Mouse (Mus musculus): ENCODE measurements around the gene Gm10322. TPM values are rescaled to one million over a fixed set of nuclear protein-coding genes. Genes with fewer than 3 reads are reported as not detected.

Gene Gm10322
- total RNA-seq, 2 experiments from 2014 or later, result not detected

DNA sequence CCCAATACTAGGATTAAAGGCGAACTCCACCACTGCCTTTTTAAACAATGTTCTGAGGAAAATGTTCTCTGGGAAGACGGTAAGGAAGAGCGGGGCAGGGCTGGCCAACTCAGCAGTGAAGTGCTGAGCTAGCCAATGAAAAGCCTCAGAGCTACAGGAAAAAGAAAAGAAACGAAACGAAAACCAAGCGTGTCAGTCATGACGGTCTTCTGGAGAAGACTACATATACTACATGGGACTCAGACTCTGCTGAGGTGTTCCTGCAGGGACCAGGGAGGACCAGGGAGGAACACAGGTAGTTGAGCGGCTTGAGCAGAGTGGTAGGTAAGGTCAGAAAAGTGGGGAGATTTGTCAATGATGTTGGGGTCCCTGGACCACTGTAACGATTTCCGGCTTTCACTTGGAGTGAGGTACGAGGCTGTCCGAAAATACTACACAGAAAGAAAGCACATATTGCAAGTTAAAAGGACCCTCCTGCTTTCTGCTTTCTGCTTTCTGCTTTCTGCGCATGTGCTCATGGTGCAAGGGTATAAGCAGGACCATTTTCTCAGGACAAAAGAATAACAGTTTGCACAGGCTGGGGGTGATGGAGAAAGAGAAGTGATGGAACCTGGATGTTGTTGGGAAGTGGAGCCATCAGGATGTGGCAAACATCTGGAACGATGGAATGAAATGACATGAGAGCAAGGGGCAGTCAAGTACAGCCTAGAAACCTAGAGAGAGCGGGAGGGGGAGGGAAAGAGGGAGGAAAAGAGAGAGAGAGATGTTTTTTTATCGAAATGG is 21.1 kb downstream of the Gm10322 start:
- no peak for DNase-seq (ENCODE audit: extremely low spot score in 1 of 2, low spot score in 2 of 2)
- Histone ChIP-seq H3K4me3 (no peak overlapping the region), H3K27ac (no peak overlapping the region)
- TF ChIP-seq CTCF (IDR thresholded peaks at IDR 0.05), result no peak
- intact Hi-C loops (cut with DNase I), result no loop called here

GRCm38 (mm10) chr10:59637596-59638124 is 21.8 kb downstream of the Gm10322 start:
- Histone ChIP-seq H3K27ac (no peak overlapping the region), H3K4me3 (no peak overlapping the region)
- no peak for TF ChIP-seq CTCF (IDR thresholded peaks at IDR 0.05)
- intact Hi-C loops (cut with DNase I), result no loop called here
- no peak for DNase-seq (ENCODE audit: extremely low spot score in 1 of 2, low spot score in 2 of 2)

DNA sequence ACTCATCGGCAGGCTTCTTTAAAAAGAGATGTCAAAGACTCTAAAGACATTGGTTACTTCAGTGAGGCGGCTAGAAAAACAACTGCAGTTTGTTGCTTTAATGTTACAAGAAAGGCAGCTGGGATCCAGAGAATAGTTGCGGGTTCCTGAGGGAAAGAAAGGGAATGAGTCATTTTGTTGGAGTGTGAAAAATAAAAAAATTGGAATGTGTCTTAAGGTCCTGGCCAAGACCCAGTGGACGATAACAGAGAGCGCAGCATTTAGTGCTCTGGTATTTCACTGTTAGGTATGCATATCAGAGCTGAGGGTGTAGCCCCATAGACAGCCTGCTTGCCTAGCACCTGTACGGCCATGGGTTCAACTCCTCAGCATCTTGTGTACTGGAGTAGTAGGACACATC is 22.7 kb downstream of the Gm10322 start:
- TF ChIP-seq CTCF (IDR thresholded peaks at IDR 0.05), result no peak
- no peak overlapping the region for H3K4me3 ChIP-seq
- DNase-seq (ENCODE audit: extremely low spot score in 1 of 2, low spot score in 2 of 2), result no peak
- H3K27ac ChIP-seq, result no peak overlapping the region
- intact Hi-C loops (cut with DNase I), result no loop called here

DNA sequence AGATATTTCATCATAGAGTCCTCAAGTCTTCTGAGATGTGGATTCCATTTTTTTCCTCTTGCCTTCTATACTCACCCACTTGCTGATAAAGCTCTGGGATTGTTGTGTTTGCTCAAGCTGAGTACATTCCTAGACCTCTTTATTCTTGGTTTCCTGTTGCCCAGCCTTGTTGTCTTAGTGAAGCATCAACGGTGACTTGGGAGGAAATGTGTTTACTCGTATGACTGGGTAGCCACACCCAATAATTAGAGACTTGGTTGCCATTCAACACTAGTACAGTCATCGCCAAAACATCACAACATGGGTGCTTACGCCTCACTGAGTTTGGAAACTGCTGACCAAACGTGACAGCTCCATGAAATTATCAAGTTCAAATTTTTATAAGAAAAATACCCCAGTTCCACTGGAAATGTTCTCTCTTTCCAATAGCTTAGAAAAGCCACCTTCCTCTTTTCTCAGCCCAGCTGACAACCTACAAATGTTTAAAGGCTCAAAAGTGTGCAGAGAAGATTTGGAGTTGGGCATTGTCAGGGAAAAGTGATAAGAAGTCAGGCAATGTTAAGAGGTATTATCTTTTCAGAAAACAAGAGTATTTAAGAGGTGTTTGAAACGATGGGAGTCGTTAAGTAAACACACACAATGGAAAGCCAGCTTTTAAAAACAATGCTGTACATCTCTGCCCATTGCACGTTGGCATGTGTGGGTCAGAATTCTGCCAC is 27.0 kb downstream of the Gm10322 start:
- intact Hi-C loops (cut with DNase I), result no loop called here
- DNase-seq (ENCODE audit: extremely low spot score in 1 of 2, low spot score in 2 of 2), result no peak
- no peak overlapping the region for H3K4me3 ChIP-seq
- no peak for TF ChIP-seq CTCF (IDR thresholded peaks at IDR 0.05)
- no peak overlapping the region for H3K27ac ChIP-seq

GRCm38 (mm10) chr10:59643645-59644044 is 27.8 kb downstream of the Gm10322 start:
- Histone ChIP-seq H3K27ac (no peak overlapping the region), H3K4me3 (no peak overlapping the region)
- intact Hi-C loops (cut with DNase I), result no loop called here
- DNase-seq (ENCODE audit: extremely low spot score in 1 of 2, low spot score in 2 of 2), result no peak
- no peak for TF ChIP-seq CTCF (IDR thresholded peaks at IDR 0.05)

GRCm38 (mm10) chr10:59644710-59645109 is 28.8 kb downstream of the Gm10322 start:
- TF ChIP-seq CTCF (IDR thresholded peaks at IDR 0.05), result no peak
- intact Hi-C loops (cut with DNase I), result no loop called here

GRCm38 (mm10) chr10:59645153-59645552 is 29.3 kb downstream of the Gm10322 start:
- no peak for DNase-seq (ENCODE audit: extremely low spot score in 1 of 2, low spot score in 2 of 2)
- Histone ChIP-seq H3K27ac (no peak overlapping the region), H3K4me3 (no peak overlapping the region)
- no peak for TF ChIP-seq CTCF (IDR thresholded peaks at IDR 0.05)
- intact Hi-C loops (cut with DNase I), result no loop called here

More at GRCm38 (mm10) chr10:59644710-59645109, 28.8 kb downstream of the Gm10322 start:
- H3K4me3 ChIP-seq, result no peak overlapping the region
- DNase-seq (ENCODE audit: extremely low spot score in 1 of 2, low spot score in 2 of 2), result no peak
- no peak overlapping the region for H3K27ac ChIP-seq

GRCm38 (mm10) chr10:59646821-59647378 is 31.0 kb downstream of the Gm10322 start:
- DNase-seq (ENCODE audit: extremely low spot score in 1 of 2, low spot score in 2 of 2), result no peak
- no peak overlapping the region for H3K27ac ChIP-seq
- intact Hi-C loops (cut with DNase I), result no loop called here
- TF ChIP-seq CTCF (IDR thresholded peaks at IDR 0.05), result no peak
- no peak overlapping the region for H3K4me3 ChIP-seq

GRCm38 (mm10) chr10:59656799-59657198 is 40.9 kb downstream of the Gm10322 start:
- intact Hi-C loops (cut with DNase I), result no loop called here
- no peak for TF ChIP-seq CTCF (IDR thresholded peaks at IDR 0.05)
- DNase-seq (ENCODE audit: extremely low spot score in 1 of 2, low spot score in 2 of 2), result no peak
- H3K27ac ChIP-seq, result no peak overlapping the region
- H3K4me3 ChIP-seq, result no peak overlapping the region

- no peak overlapping the region for H3K27ac ChIP-seq
- DNase-seq (ENCODE audit: extremely low spot score in 1 of 2, low spot score in 2 of 2), result no peak
- intact Hi-C loops (cut with DNase I), result no loop called here
- no peak overlapping the region for H3K4me3 ChIP-seq
- TF ChIP-seq CTCF (IDR thresholded peaks at IDR 0.05), result no peak
Measured at GRCm38 (mm10) chr10:59664765-59665164, 48.9 kb downstream of the Gm10322 start.

DNA sequence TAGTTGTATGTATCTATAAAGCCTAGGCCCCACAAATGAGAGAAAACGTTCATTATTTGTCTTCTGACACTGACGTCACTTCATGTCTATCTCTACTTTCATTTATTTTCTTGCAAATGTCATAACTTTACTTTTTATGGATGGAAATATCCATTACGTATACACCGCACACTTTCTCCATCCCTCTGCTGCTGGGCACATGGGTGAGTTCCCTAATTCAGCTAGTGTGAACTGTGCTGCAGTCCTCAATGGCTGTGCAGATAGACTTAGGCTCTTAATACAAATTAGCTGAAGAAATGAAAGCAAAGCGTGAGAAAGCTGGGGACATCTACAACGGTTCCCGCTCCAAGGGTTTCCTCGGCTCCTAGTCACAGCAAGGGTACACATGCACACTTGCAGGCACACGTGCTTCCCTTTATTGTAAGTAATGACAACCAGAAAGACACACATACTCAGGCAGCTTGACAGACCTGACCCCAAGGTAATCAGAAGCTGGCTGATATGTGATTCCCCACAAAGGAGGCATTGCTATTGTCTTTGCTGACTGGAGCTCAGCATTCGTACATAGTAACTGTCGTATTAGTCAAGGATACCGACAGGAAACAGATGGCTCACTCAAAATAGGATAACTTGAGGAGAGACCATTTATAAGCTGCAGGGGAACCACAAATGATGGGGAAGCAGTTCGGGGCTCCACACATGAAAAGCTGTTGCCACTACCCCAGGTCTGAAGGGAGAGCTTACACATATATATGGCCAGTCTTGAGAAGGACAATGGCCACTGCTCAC is 49.8 kb downstream of the Gm10322 start:
- DNase-seq (ENCODE audit: extremely low spot score in 1 of 2, low spot score in 2 of 2), result peak in 1 of 2 experiments; percentile 11
- no peak overlapping the region for H3K4me3 ChIP-seq
- TF ChIP-seq CTCF (IDR thresholded peaks at IDR 0.05), result no peak
- intact Hi-C loops (cut with DNase I), result no loop called here
- H3K27ac ChIP-seq, result no peak overlapping the region

Other genes with a start within 250 kb of the Gm10322 start
- gene Gm10273, start 220.4 kb upstream of the Gm10322 start, total RNA-seq (2021), result 10 to 100 TPM; 37.4 to 65.6 TPM
- gene Pla2g12b, start 212.4 kb upstream of the Gm10322 start, total RNA-seq (2021), result not detected
- under 1 TPM; 0.16 to 0.34 TPM for gene Oit3, start 174.3 kb upstream of the Gm10322 start, total RNA-seq (2021)
- gene Mcu, start 629 bp downstream of the Gm10322 start, total RNA-seq (2021), result 10 to 100 TPM; 33.9 to 37.1 TPM
- gene Micu1, start 86.4 kb downstream of the Gm10322 start, total RNA-seq (2021), result 10 to 100 TPM; 85.2 to 89.9 TPM